Mouse (Mus musculus) embryo, embryonic 10 days (tissue): ENCODE results near the gene Cdkl1.

ENCODE experiments used
- DNase-seq: peaks from one replicate; pipeline ENCODE4 v3.0.0-alpha.2; 2015; ENCODE audit warnings: low spot score

The Cdkl1 gene

DNA sequence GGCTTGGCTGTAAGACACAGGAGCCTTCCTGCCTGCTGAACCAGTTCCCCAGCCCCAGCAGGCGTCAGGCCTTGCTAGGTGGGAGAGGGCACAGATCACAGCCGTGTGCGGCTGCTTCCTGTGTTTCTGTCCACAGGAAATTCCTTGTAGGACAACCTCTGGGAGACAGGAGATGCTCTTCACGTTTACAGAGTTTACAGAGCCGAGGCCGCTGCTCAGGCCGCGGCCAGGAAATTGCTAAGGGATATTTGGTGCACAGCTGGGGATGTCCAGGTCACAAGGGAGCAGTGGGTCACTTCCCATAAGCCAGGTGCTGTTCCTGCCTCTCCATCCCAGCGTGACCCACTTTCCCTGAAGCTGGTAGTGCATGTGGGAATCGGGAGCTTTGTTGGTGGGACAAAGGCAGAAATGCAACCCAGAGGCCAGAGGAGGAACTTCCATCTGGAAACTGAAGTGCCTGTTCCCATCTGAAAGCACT is 39.2 kb downstream of the Cdkl1 start:
- peak; percentile 60 for DNase-seq

DNA sequence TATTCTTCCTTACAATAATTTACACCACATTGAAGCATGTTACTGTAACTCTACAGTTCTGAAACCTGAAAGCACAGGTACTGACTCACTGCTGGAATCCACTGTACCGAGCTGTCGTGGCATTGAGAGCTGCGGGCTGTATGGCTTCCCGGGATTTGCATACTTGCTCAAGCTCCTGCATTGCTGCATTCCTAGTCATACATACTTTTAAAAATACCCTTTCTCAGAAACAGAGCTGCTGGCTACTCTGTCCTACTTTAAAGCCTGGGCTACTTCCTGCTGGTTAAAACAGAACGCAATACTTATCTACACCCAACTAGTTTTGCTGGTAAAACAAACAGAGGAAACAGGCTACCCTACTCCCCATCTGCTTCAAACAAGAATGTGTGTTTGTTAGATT is 46.9 kb downstream of the Cdkl1 start:
- DNase-seq: no peak

DNA sequence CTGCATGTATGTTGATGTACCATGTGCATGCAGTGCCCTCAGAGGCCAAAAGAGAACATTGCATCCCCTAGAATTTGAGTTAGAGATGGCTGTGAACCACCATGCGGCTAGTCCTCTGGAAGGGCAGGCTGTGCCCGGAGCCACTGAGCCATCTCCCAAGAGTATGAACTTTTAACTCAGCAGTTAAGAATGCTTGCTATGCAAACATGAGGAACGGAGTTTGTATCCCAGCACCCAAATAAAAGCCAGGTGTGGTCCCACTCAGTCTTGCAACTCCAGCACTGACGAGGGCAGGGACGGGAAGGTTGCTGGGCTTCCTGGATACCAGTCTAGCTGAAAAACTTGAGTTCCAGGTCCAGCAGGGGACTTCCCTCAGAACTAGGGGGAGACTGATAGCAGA is 49.1 kb downstream of the Cdkl1 start:
- no peak for DNase-seq

DNA sequence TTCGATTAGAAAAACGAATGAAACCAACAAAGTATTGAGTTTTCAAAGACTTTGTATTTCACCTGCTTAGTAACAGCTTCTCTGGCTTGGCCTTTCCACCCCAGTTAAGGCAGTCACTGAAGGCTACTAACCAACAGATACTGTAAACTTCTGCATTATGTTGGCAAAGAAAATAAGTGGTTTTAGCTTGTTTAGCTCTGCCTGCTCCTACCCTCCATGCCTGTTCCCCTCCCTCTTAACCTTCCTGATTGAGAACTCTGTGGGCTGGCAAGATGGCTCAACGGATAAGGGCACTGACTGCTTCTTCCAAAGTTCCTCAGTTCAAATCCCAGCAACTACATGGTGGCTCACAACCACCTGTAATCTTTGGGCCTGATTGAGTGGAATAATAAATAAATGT is 57.1 kb downstream of the Cdkl1 start:
- no peak for DNase-seq

DNA sequence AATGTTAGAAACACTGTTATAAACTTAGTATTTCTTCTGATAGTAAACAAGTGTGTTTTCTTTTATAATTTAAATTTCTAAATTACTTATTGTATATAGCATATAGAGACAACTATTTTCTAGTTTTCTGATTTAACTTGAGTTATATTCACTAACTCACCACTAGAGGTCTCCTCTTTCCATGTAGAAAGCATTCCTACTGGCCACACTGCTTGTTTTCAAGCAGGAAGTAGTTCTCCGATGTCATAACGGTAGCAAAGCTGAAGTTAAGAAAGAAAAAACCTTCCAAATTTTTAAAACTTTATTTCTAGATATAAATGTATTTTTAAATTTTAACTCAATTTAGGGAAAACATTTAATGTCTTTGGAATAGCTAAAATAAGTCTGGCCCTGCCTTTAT is 57.5 kb downstream of the Cdkl1 start:
- peak; percentile 76 for DNase-seq

DNA sequence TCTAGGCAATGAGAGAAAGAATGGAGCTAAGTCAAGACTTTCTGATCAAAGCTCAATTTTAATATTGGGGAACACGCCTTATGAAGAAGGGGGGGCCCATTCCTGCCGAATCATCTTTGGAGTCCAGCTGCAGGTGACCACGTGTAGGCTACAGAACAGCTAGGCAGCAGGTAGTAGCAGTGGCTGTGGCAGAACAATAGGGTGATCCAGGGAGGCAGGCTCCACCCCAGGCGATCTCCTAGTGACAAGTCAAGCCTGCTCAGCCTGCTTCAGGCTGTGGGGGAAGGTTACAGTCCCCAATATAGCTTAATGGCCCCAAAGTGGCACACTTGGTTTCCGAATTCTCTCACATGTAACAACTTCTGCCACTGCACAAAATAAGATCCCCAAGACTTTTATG is 58.8 kb downstream of the Cdkl1 start:
- DNase-seq: no peak

DNA sequence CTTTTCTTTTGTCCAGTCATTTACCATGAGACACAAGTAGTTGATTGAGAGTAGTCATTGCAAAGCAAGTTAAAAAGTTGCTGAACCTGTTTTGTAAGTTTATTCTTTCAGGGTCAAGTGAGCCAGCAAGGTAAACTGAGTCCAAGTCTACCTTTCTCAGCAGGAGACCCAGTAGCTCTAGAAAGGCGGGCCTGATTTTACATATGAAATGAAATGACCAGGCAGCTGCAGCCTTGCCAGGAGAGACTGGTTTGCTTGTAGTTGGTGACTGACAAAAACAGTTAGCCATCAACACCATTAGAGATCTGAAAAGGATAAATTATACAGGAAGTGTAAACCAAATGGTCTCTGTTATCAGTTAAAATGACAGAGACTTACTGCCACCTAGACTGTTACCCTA is 60.8 kb downstream of the Cdkl1 start:
- DNase-seq: no peak

DNA sequence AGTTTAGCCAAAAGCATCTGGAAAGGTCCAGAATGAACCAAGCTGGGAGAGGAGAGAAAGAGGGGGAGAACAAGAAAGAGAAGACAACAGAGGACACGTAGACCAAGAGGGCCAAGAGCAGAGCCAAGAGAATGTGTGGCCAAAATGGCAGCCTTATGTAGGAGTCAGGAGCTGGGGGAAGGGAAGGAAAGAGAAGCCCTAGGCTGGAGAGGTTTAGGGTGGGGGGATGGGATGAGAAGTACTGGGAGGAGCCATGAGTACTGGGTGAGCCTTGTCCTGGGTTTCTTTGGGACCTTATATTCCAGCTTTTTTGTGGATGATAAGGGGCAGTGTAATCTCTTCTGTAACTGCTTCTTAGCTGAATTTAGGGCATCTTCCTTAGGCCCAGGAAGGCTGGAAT is 61.8 kb downstream of the Cdkl1 start:
- no peak for DNase-seq

DNA sequence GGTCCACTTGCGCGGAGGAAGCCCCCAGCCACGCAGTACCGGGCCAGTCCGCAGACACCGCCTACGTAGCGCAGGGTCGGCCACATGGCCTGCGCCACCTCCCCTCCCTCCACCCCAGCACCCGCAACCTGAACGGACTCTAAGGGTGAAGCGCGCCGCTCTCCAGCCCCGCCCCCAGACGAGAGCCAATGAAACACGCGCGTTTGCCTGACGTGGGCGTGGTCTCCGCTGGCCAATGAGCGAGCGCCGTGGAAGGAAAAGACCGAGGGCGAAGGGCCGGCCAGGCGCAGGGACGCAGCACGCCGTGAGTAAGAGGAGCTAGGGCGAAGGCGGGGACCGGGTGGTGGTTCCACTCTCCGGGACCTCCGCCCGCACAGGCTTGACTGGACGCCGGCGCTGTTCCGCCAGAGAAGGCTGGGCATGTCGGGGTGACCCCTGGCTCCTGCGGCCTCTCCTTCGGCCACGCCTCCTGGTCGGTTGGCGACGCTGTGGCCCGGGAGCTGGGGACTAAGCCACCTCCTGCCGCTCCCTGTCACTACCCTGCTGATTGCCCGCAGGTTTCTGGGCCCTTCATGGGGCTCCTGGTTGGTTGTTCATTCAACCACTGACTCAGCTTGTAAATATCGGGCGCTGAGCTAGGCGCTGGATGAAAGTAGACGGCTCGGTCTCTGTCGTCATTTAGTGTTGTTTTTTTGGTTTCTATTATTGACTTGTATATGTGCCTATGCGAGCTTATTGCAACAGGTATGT is 66.2 kb downstream of the Cdkl1 start, which contains the start of the genes L2hgdh and Atp5s:
L2hgdh (minus strand) TSS at position 163 of the 750 bp plus-strand sequence.
Atp5s (plus strand) TSS at position 240 of the 750 bp plus-strand sequence.
- peak; percentile 99 for DNase-seq

DNA sequence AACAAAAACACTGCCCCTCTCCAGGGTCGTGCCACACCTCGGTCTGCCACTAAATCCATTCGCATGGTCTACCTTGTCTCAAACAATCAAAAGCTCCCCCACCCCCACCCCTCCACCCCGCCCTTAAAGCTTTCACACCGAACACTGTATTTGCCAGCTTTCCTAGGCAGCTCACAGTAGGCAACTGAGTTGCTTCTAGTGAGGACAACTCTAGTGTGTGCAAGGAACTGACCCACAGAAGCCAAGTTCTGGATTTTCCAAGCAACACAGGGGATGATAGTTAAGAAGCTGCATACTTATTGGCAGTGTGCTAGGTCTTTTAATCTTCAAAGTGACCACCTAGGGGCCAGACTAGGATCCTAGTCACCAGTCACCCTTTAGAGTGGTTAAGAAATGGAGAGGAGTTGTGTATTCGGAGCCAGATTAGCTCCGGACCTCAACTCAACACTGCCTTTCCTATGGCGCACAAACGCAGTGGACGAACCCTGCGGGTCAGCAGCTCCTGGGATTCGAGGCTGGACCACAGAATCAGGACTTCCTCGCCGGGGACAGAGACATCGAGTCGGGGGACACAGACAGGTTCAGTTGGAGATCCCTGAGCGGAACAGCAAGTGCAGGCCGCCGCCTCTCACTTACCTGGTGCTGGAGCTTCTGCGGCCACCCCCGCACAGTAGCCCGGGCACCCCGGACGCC is 66.9 kb downstream of the Cdkl1 start:
- DNase-seq: no peak

DNA sequence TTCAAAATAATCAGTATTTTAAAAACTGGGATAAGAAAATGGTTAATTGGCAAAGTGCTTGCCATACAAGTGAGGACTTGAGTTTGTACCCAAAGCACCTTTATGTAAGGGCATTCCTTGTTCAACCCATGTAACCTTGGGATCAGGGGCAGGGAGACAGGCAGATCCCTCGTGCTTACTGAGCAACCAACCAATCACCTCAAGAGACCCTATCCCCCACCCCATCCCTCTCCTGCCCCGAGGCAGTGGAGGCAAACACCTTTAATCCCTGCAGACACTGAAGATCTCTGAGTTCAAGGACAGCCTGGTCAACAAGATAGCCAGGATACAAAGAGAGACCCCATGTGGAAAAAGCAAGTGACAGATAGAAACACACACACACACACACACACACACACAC is 67.7 kb downstream of the Cdkl1 start:
- DNase-seq: no peak

DNA sequence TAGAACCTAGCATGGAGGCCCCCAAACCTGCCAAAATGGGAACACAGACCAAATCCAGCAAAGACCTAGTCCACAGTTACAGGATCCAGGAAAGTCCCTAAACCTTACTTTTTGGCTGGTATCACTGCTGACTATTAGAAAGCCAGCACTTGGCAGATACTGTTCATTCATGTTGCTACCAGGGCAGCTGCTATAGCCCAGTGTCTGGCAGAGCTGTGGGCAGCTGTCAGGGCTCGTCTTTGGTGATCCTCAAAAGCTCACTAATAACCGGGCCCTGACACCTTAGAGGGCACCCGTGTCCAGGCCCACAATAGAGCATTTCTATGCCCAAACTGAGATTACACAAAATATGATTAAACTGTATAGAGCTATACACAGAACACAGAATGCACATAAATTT is 68.2 kb downstream of the Cdkl1 start:
- DNase-seq: no peak

DNA sequence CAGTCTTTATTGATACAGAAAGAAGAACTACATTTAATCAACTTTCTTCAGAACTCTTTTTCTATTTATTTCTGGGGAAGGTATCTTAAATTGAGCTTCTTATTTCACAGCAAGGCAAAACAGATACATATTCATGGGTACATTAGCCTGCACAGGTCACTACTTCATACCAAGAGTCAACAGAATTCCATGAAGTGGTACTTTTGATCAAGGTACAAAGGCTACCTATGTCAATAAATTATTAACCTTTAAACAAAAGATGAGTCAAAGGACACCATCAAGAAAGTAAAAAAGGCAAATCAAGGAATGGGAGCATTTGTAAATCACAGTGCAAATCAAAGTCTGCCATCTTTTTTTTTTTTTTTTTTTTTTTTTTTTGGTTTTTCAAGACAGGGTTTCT is 77.4 kb downstream of the Cdkl1 start:
- no peak for DNase-seq

DNA sequence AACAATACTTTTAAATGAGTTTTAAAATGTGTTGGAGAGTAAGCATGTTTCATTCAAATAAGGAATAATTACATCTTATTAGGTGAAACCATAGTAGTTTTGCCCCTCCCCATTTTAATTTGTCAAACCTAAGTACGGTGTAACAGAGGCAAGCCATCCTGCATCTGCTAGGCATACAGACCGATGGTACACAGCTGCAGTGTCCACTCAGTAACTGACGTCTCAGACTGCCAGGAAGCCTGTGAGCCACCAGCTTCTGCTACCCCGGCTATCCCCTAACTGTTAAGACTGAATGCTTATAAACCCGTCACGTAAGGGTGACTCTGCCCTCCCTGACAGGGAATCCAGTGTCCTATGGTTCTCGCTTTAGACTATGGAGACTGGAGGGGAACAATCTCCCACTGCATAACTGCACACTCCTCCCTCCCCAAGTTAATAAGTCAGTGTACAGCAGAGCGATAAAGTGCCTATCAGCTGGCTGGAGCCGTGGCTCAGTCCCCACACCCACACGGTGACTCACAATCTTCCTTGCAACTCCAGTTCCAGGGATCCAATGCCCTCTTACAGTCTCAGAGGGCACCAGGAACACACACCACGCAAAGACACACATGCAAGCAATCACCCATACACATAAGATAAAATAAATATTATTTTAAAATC is 86.1 kb downstream of the Cdkl1 start:
- no peak for DNase-seq

DNA sequence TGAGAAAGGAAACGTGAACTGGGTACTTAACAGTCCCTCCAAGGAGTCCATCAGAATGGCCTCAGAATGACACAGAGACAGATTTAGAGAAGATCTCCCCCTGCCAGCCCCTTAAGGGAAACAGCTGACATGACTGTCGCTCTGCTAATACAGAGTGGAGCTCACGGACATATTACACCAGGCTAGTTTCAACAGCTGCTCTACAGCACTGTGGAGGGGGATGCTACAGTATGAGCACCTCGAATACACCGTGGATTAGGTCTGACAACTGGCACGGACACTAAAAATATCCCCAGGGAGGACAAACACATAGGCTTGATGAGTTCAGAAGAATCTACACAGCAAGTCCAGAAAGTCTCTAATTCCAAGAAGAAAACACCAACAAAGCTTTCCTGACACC is 92.7 kb downstream of the Cdkl1 start:
- DNase-seq: no peak
